In the genomic region with DNA sequence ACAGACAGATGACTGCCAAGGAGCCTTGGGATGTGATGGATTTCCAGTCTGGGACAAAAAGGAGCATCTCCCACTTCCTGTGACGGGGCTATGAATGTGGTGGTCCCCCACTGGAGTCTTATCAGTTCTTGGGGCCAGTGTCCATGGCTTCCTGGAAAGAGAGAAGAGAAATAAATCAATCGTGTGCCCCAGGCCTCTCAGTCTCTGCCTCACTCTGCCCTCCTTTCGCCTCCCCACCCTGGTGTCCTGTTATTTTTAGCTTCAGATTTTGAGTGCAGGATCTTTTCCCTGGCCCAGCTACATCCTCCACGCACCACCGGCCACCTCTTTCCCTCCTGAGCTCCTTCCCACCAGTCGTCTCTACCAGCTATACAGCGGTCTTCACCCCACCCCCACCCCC, we compare ENCODE assay signal across 9 mouse cellular contexts. TPM values are rescaled to one million over a fixed set of nuclear protein-coding genes. Genes with fewer than 3 reads are reported as not detected.
A peak's percentile ranks its signal among the peaks of the same experiment; 100 is the strongest.
DNase-seq lines count a peak whose midpoint lies in the region; ATAC-seq and TF ChIP-seq lines count a peak whose summit lies in the region.
"Had no signal": no experiment of that assay in that cellular context is flagged by ENCODE, and none has a peak within 500 bp of the region (broad histone marks: within the 10 kb centered on the region; RNA-seq: fewer than 3 reads in every experiment).

No protein-coding gene starts in this region.

- H3K27me3 ChIP-seq in lung, embryonic 15.5 days, result peaks cover 19% of the 10 kb centered on the region
- peaks cover 11% of the 10 kb centered on the region for H3K27me3 ChIP-seq in intestine, postnatal 0 days (replicated peaks; ENCODE audit: control insufficient read depth, insufficient read depth, low read length)

- H3K36me3 ChIP-seq in lung, embryonic 15.5 days, result no peaks in the 10 kb centered on the region
- no peaks in the 10 kb centered on the region for H3K36me3 ChIP-seq in intestine, postnatal 0 days (ENCODE audit: control insufficient read depth, insufficient read depth)

- 43% methylated on average over 7 of the region's 7 CpGs for whole genome bisulfite sequencing in lung, embryonic 15.5 days
- WGBS in intestine, postnatal 0 days, result 68% methylated on average over 7 of the region's 7 CpGs
- WGBS in olfactory bulb, adult 2 months, result 40% methylated on average over 7 of the region's 7 CpGs

- H3K27ac ChIP-seq in lung, embryonic 15.5 days, result no peak overlapping the region
- H3K27ac ChIP-seq in intestine, postnatal 0 days (ENCODE audit: low read depth, low read length), result no peak overlapping the region
- peak overlapping the region; percentile 87 for H3K27ac ChIP-seq in olfactory bulb, adult 2 months (ENCODE audit: insufficient read depth, low read depth, low read length)

- H3K4me2 ChIP-seq in lung, embryonic 15.5 days, result peak overlapping the region; percentile 97
- H3K4me2 ChIP-seq in intestine, postnatal 0 days (replicated peaks; ENCODE audit: low read depth), result peak overlapping the region; percentile 75; the same call in 1 of the 2 replicates

- H3K4me1 ChIP-seq in lung, embryonic 15.5 days, result peaks cover 21% of the 10 kb centered on the region
- H3K4me1 ChIP-seq in intestine, postnatal 0 days (replicated peaks; ENCODE audit: control insufficient read depth, insufficient read depth, low read length), result no peaks in the 10 kb centered on the region
- H3K4me1 ChIP-seq in olfactory bulb, adult 2 months (ENCODE audit: control insufficient read depth, insufficient read depth, low read length), result peaks cover 39% of the 10 kb centered on the region

- peak overlapping the region; percentile 49; the same call in 1 of the 2 replicates for H3K4me3 ChIP-seq in lung, embryonic 15.5 days
- peak overlapping the region; percentile 43; the same call in 1 of the 2 replicates for H3K4me3 ChIP-seq in intestine, postnatal 0 days (ENCODE audit: low read depth, low read length)
- peak overlapping the region; percentile 81 for H3K4me3 ChIP-seq in olfactory bulb, adult 2 months (ENCODE audit: insufficient read depth, low read depth, low read length)

- ATAC-seq in lung, embryonic 15.5 days (ENCODE audit: borderline replicate concordance, extremely low read depth, low FRiP score, low TSS enrichment), result no peak
- no peak for ATAC-seq in intestine, postnatal 0 days
- ATAC-seq in megakaryocyte-erythroid progenitor cell, adult 5-6 weeks (replicated peaks; ENCODE audit: low FRiP score, low TSS enrichment, poor library complexity, severe bottlenecking), result no peak

- DNase-seq in cerebellum, adult 11-12 months, result peak; percentile 63
- no peak for DNase-seq in cerebellum, adult 9-10 months
- no peak for DNase-seq in lung, postnatal 10 days
- DNase-seq in thymus, postnatal 4 days, result no peak

- H3K9ac ChIP-seq in lung, embryonic 15.5 days, result peak overlapping the region; percentile 58; the same call in 1 of the 2 replicates
- peak overlapping the region; percentile 27; the same call in 1 of the 2 replicates for H3K9ac ChIP-seq in intestine, postnatal 0 days (ENCODE audit: low read depth, low read length)

- no peak for TF ChIP-seq POLR2A in olfactory bulb, adult 2 months (IDR thresholded peaks at IDR 0.05; ENCODE audit: insufficient read depth, low read depth, low read length)

- no peak for TF ChIP-seq CTCF in intestine, postnatal 0 days (IDR thresholded peaks at IDR 0.05; ENCODE audit: low read depth)
- no peak for TF ChIP-seq CTCF in olfactory bulb, adult 2 months (IDR thresholded peaks at IDR 0.05; ENCODE audit: insufficient read depth, low read depth, low read length)

- no peaks in the 10 kb centered on the region for H3K9me3 ChIP-seq in lung, embryonic 15.5 days
- no peaks in the 10 kb centered on the region for H3K9me3 ChIP-seq in intestine, postnatal 0 days (ENCODE audit: control insufficient read depth)

RNA-seq across cellular contexts. Expression of a gene that starts 0.5 kb away (rescaled TPM):
- 2.1 and 3.4 TPM in 2 replicates for polyA plus RNA-seq in lung, embryonic 15.5 days (2015; fragmentation: Nextera tagmentation; extraction: Ambion mirVana)
- polyA plus RNA-seq in intestine, postnatal 0 days (2015; fragmentation: Nextera tagmentation; extraction: Ambion mirVana), result 3.5 and 4.6 TPM in 2 replicates
- 916 and 939 TPM in 2 replicates for polyA plus RNA-seq in olfactory bulb, adult 2 months (2012; ENCODE audit: insufficient read depth, insufficient read length, low replicate concordance, missing spikeins)
- total RNA-seq in megakaryocyte-erythroid progenitor cell, adult 5-6 weeks (2014; fragmentation: Nextera tagmentation), result 0.74 TPM in 1 of 2 replicates, not detected in the other
- not detected in 2 replicates for total RNA-seq in megakaryocyte-erythroid progenitor cell, adult 5-6 weeks (2017)

RNA-seq across cellular contexts. Expression of a gene that starts 9.5 kb away (rescaled TPM):
- polyA plus RNA-seq in lung, embryonic 15.5 days (2015; fragmentation: Nextera tagmentation; extraction: Ambion mirVana), result 11.7 and 13.7 TPM in 2 replicates
- polyA plus RNA-seq in intestine, postnatal 0 days (2015; fragmentation: Nextera tagmentation; extraction: Ambion mirVana), result 0.21 TPM in 1 of 2 replicates, not detected in the other
- not detected in 2 replicates for polyA plus RNA-seq in olfactory bulb, adult 2 months (2012; ENCODE audit: insufficient read depth, insufficient read length, low replicate concordance, missing spikeins)
- total RNA-seq in megakaryocyte-erythroid progenitor cell, adult 5-6 weeks (2014; fragmentation: Nextera tagmentation), result 0.77 TPM in 1 of 2 replicates, not detected in the other
- total RNA-seq in megakaryocyte-erythroid progenitor cell, adult 5-6 weeks (2017), result 6.7 TPM in 1 of 2 replicates, not detected in the other

RNA-seq across cellular contexts. Expression of a gene that starts 13.7 kb away (rescaled TPM):
- 15.6 and 16.1 TPM in 2 replicates for polyA plus RNA-seq in lung, embryonic 15.5 days (2015; fragmentation: Nextera tagmentation; extraction: Ambion mirVana)
- 7.6 and 8.4 TPM in 2 replicates for polyA plus RNA-seq in intestine, postnatal 0 days (2015; fragmentation: Nextera tagmentation; extraction: Ambion mirVana)
- polyA plus RNA-seq in olfactory bulb, adult 2 months (2012; ENCODE audit: insufficient read depth, insufficient read length, low replicate concordance, missing spikeins), result not detected in 2 replicates
- 12.9 and 14.4 TPM in 2 replicates for total RNA-seq in megakaryocyte-erythroid progenitor cell, adult 5-6 weeks (2014; fragmentation: Nextera tagmentation)
- total RNA-seq in megakaryocyte-erythroid progenitor cell, adult 5-6 weeks (2017), result 1.5 and 1.9 TPM in 2 replicates

RNA-seq across cellular contexts. Expression of a gene that starts 14.2 kb away (rescaled TPM):
- polyA plus RNA-seq in lung, embryonic 15.5 days (2015; fragmentation: Nextera tagmentation; extraction: Ambion mirVana), result not detected in 2 replicates
- not detected in 2 replicates for polyA plus RNA-seq in intestine, postnatal 0 days (2015; fragmentation: Nextera tagmentation; extraction: Ambion mirVana)
- polyA plus RNA-seq in olfactory bulb, adult 2 months (2012; ENCODE audit: insufficient read depth, insufficient read length, low replicate concordance, missing spikeins), result not detected in 2 replicates
- total RNA-seq in megakaryocyte-erythroid progenitor cell, adult 5-6 weeks (2014; fragmentation: Nextera tagmentation), result not detected in 2 replicates
- not detected in 2 replicates for total RNA-seq in megakaryocyte-erythroid progenitor cell, adult 5-6 weeks (2017)
- polyA plus RNA-seq: activated CD4-positive, CD25-positive, alpha-beta regulatory T cell, adult 4 months had no signal

RNA-seq across cellular contexts. Expression of a gene that starts 28.8 kb away (rescaled TPM):
- 406 and 416 TPM in 2 replicates for polyA plus RNA-seq in lung, embryonic 15.5 days (2015; fragmentation: Nextera tagmentation; extraction: Ambion mirVana)
- 238 and 259 TPM in 2 replicates for polyA plus RNA-seq in intestine, postnatal 0 days (2015; fragmentation: Nextera tagmentation; extraction: Ambion mirVana)
- 1,072 TPM in 1 of 2 replicates, not detected in the other for polyA plus RNA-seq in olfactory bulb, adult 2 months (2012; ENCODE audit: insufficient read depth, insufficient read length, low replicate concordance, missing spikeins)
- 110 and 141 TPM in 2 replicates for total RNA-seq in megakaryocyte-erythroid progenitor cell, adult 5-6 weeks (2014; fragmentation: Nextera tagmentation)
- total RNA-seq in megakaryocyte-erythroid progenitor cell, adult 5-6 weeks (2017), result 66.5 and 83.5 TPM in 2 replicates

Comparison
In these comparisons a context has a peak if more than half of its experiments do, and no peak if none do; other contexts are left out.
1. RNA of a gene that starts 0.5 kb away (polyA plus RNA-seq): 916 to 939 TPM in olfactory bulb, adult 2 months; 3.5 to 4.6 TPM in intestine, postnatal 0 days and 2.1 to 3.4 TPM in lung, embryonic 15.5 days; every median in the first group is over 100 times any median in the second.
2. RNA of a gene that starts 9.5 kb away (polyA plus RNA-seq): 11.7 to 13.7 TPM in lung, embryonic 15.5 days; 0.21 TPM in intestine, postnatal 0 days and not detected in olfactory bulb, adult 2 months; every median in the first group is over 10 times any median in the second.
3. Peak in every context shown above with its lines, with median percentiles within 50 percentile points of each other: H3K4me3 ChIP-seq.